Mouse (Mus musculus) embryo, embryonic 11 days (tissue): ENCODE results near the gene Rnpepl1.
A peak's percentile ranks its signal among the peaks of the same experiment; 100 is the strongest.

Experiments
- DNase-seq: peaks from one replicate; pipeline ENCODE4 v3.0.0-alpha.2; 2015

The Rnpepl1 gene

DNA sequence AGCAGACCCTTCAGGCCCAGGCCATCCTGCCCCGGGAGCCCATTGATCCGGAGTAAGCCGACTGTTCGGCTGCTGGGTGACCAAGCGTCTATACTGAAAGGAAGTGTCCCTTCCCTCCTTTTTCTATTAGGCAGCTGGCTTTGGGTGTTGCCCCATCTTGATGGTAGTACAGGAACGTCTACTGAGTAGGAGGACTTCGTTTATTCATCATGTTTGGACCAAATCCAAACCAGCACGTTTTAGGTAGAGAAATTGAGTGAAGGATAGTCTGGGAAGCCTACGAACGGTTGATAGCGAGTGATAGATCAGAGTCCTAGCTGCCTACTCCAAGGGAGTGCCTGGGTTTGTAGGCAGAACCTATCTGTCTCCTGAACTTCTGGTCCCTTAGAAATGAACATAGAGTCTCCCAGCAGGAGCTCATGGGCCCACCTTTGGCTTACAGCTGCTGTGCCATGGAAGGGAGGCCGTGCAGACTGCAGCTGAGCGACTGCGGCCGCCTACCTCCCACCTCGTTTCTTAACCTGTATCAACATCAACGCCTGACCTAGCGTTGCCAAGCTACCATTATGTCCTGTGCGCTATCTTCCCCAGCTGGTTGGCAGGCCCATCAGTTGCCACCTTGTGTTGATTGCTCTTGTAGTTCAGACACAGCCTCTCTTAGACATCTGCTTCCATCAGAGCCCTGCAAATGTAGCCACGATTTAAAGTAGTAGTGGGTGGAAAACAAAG lies 2.8 kb upstream of the Rnpepl1 start:
- no peak for DNase-seq

DNA sequence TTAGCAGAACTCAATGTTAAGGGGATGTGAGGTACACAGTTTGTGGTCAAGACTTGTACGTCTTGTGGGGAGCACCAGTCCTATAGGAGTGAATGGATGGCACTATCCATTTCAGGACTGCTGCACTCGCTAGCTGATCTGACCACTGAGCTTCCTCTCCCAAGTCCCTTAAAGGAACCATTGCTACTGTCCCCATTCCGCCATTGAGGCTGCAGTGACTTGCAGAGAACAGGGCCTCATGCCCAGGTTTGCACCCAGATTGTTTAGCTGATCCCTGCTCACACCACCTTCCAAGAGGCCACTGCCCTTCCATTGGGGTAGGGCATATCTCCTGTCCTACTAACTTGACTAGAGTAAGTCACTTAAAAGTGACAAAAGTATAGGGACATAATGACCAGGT lies 1.9 kb upstream of the Rnpepl1 start:
- DNase-seq, result no peak

DNA sequence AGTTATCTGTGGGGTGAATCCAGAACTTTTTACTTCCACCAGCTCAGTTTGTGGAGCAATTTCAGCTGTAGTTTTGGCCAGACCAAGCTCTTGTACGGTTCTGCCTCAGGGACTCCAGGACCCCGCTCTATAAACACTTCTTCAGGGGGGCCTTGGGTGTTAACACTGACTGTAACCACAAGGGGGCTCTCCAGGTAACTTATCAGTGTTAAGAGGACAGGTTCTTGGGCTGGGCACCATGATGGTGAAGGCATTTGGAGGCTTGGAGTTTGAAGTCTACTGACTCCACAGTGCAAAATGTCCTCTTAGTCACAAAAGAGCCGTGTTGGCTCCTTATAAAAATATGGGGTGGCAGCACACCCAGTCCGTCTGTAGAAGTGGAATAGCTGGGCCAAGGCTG lies 1.5 kb upstream of the Rnpepl1 start:
- DNase-seq, result peak; percentile 69

DNA sequence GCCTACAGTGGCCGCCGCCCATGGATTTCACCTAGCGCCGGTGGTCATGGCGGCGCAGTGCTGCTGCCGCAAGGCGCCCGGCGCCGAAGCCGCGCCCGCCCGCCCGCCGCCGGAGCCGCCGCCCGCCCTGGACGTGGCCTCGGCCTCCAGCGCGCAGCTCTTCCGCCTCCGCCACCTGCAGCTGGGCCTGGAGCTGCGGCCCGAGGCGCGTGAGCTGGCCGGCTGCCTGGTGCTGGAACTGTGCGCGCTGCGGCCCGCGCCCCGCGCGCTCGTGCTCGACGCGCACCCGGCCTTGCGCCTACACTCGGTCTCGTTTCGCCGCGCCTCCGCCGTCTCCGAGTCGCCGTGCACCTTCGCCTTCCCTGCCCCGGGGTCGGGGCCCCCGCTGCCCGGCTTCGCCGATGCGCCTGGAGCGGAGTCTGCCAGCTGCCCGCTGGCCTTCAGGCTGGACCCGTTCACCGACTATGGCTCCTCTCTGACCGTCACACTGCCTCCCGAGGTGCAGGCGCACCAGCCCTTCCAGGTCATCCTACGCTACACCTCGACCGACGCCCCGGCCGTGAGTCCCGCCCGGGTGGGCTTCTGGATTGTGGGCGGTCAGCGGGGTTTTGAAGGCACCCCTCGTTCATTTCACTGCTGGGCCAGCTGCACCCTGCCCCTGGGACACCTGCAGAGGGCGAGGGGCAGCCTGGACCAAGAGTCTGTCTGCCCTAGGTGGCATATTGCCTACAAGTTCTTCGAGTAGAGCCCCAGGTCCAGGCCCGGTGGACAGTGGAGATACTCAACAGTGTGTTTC lies 540 bp downstream of the Rnpepl1 start:
- DNase-seq, result peak; percentile 72

DNA sequence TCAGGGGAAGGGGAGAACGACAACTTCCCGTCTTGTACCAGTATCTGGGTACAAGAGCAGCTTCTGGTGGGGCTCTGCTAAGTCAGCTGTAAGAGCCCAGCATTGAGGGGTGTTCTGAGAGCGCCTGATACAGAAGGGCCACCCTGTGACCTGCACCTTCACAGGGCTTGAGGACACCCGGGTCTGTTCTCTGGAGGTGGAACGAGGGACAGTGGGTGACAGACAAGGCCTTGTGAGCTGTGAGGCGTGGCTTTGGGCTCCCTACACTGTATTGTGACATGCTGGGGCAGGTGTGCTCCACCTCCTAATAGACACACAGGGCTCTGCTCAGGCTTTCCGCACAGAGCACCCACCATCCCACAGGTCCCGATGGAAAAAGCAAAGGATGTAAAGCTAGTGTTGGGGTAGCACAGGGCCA lies 1.1 kb downstream of the Rnpepl1 start:
- DNase-seq, result no peak

DNA sequence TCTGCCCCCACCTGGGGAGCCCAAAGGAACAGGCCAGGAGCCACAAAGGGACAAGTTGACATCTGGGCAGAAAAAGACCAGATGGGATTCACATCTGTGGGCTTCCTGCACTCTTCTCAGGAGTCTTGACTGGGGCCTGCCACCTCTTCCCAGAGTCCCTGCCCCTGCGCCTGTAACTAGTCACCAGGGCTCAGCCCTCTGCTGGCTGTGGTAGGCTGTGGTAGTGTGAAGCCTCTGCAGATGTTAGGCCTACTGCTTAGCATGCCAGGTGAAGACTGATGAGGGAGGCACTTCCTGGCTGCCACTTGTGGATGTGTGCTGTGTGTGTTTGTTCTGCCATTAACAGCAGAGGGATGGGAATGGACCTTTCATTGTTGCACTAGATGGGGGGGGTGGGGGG lies 1.7 kb downstream of the Rnpepl1 start:
- DNase-seq, result peak; percentile 29

DNA sequence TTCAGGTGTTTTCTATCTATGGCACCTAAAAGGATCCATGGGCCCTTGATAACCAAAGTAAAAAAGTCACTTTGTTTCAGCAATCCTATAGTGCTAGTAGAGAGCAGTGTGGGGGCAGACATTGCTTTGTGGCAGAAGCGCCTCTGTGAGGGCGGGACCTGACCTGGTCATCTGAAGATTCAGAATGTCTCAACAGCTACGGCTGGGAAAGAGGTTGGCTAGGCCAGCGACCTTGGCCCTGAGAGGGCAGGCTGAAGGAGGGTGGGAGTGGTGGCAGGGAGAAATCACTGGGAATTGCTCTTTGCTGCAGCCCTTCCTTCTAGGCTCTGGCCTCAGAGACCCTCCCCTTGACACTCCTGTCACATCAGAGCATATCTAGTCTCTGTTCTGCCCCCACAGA lies 3.7 kb downstream of the Rnpepl1 start:
- DNase-seq, result no peak

DNA sequence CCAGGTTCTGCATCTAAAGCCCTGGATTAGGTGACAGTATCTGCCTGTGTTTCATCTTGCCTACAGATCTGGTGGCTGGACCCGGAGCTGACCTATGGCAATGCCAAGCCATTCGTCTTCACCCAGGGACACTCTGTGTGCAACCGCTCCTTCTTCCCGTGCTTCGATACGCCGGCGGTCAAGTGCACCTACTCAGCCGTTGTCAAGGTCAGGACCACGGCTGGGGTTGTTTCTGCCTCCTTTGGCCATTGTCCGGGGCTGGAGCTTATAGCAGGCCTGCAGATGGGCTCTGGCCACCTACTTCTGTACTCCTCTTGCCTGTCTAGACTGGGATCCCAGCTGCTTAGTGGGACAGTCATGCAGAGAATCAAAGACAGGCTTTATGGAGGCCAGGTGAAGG lies 4.4 kb downstream of the Rnpepl1 start:
- no peak for DNase-seq

DNA sequence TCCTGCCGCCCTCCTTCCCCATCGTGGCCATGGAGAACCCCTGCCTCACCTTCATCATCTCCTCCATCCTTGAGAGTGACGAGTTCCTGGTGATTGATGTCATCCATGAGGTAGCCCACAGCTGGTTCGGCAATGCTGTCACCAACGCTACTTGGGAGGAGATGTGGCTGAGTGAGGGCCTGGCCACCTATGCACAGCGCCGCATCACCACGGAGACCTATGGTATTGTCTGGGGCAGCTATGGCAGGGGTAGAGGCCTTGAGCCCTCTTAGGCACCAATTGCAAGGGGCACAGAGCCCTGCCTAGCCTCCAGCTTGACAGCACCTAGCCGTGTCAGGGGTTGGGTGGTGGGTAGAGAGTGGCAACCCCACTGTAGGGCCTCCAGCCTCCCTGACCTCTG lies 6.1 kb downstream of the Rnpepl1 start:
- DNase-seq, result no peak

DNA sequence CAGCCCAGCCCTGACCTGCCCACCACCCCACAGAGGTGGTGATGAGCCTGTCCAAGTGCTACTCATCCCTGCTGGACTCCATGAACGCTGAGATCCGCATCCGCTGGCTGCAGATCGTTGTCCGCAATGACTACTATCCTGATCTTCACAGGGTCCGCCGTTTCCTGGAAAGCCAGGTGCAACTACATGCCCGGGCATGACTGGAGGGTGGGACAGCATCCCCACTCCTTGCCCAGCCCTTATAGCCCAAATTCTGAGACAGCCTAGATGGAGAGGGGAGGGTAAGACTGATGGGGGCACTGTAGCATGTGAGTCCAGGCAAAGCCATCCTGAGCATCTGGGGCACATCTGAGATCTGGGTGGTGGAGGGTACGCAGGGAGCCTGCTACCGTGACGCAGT lies 8.6 kb downstream of the Rnpepl1 start:
- DNase-seq, result no peak

DNA sequence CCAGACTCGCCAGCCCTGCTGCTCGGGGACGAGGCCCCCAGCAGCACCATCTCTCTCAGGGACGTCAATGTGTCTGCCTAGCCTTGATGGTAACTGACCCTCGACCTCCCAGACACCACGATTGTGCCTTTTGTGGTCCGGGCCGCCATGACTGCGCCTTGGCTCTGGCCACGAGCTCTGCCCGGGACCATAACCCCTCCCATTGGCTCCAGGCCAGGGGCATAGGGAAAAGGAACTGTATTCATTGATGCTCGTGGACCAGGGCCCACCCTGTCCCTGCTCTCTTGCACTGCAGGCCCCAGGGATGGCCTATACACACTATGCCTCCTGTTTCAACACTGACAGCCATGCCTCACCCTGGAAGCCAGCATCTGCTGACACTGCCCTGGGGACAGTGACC lies 9.2 kb downstream of the Rnpepl1 start:
- DNase-seq, result no peak

DNA sequence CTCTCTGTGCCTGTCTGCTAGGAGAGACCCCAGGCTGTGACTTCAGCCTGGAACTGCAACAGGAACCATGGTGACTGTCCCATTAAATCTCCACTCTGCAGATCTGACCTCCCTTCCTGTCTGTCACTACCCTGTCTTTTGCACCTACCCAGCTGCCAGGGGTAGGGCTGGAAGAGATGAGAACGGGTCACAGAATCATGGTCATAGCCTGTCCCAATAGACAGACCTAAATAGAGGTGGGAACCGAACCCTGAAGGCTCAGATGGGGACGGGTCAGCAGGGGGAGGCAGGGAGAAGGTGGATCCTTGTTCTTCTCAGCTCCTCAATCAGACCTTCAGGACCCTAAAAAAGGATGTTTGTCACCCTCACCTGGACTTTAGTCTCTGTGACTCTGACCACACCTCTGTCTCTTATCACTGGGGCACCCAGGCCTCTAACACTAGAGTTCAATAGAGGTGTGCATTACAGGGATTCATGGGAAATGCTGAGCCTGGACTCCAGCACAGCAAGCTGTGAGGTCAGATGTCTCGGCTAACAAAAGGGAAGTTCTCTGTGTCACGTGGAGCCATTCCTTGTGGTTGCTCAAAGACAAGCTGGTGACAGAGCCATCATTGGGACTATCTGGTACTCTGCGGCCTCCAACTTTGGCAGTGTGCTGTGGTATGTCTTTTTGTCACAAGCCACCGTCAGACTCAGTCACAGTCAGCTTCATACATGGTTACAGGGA lies 10.1 kb downstream of the Rnpepl1 start:
- no peak for DNase-seq

DNA sequence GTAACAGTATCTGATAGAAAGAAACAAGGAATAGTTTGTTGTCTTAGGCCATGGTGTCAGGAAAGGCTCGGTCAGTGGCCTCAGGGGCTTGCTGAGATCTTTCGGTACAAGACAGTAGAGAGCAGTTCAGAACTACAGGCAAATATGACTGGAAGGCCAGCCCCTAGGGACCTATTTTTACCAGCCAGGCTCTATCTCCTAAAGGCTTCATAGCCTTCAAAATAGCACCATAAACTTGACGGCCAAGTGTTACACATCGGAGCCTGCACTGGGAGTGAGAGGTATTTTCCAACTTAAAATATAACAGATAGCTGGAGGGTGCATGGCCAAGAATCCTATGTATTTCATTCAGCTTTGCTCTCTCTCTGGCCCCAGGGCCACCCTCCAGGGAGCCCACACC lies 10.9 kb downstream of the Rnpepl1 start:
- no peak for DNase-seq

DNA sequence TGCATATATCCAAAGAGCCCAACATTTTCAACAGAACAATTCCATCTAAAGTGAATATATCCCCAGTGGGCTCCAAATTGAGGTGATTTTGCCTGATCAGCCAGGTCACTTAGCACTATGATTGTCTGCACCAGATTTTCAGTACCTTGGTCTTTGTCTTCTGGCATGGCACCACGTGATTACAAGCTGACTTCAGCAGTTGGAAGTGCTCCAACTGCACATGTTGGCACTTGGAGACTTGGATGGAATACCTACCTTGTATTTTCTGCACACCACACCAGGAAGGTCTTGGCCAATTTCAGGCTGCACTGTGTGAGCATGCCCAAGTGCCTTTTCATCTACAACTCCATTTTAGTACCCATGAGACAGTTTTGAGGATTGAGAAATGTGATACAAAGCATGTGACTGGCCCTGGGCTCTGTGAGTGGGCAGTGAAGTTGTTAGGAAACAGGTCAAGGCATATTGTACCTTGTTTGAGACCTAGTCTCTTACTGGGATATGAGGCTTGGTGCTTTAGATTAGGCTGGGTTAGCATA lies 19.7 kb downstream of the Rnpepl1 start:
- no peak for DNase-seq

DNA sequence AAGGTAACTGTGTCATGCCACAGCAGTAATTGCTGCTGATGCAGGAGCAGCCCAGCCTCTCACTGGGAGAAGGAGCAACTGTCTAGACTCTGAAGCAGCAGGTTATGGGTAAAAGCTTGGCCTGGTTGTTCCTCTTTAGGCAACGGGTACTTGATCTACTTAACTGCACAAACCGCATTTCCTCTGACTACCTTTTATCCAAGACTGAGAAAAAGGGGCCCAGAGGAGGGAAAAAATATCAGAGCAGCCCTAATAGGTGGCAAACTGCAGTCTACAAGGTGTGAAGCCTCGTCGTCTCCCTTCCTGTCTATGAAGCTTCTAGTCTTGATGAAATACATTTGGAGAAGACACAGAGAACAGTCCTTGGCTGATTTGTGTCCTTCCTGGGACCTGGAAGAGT lies 23.0 kb downstream of the Rnpepl1 start:
- no peak for DNase-seq

DNA sequence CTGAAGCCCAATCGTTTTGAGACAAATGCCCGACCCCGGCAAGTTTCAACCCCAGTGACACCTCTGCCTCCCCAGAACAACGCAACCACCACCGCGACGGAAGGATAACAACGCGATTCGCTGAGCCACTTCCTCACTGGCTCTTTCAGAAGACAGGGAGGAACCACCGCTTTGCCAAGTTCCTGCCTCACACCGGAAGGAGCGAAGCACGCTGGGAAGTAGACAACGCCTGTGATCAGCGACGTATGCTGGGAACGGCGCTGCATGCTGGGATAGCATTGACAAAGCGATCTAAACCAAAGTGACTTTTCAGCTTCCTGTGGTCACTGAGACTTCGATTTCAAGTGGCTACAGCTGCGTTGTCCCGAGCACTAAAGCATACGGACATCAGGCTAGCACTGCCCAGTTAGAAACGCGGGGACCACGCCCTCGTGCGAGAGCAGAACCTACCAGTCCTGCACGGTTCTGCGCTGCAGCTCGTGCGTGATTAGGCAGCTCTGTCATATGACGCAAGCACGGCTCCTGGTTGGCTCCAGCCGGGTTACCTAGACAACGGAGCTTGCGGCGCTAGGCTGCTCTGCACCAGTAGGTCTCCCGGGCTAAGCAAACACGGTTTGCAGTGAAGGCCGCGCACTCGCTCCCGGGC lies 23.7 kb downstream of the Rnpepl1 start, which contains the start of gene Capn10:
TSS of gene Capn10 (plus strand) at position 195 of the 646 bp plus-strand sequence.
- DNase-seq, result peak; percentile 98

DNA sequence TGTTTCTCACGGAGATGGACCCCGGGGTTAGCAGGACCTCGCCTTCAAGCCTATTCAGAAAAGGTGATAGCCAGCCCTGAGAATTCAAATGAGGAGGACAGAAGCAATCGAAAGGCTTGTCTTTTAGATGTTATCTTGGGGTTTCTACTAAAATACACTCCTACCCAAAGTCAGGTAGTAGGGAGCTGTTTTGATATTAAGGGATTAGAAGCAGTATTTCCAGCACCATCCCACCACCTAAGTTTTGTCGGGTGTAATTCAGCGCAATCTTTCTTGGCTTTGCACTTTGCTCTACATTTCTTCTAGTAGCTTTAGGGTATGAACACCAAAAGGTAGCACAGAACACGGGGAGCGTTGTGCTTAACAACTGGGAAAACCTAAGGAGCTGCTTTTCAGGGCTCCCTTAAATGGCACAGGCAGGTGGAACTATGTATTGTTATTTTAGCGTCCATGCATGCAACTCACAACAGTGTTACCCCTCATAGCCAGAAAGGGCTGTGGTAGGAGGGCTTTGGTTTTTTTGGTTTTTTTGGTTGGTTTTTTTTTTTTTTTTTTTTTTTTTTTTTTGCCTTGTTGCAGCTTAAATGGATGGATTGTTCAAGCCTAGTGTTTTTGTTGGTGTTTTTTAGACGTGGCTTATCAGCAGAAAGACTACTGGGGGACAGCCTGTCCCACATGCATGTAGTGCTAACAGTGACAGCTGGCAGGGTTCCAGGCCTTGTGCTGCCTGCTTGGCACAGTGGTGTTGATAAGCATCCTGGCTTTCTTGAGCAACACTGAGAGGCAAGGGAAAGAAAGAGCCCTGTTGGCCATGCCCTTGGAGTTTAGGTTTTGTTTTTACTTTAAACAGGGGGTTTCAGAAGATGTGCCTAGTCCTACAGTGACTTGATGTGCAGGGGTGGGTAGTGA lies 24.7 kb downstream of the Rnpepl1 start:
- DNase-seq, result no peak

DNA sequence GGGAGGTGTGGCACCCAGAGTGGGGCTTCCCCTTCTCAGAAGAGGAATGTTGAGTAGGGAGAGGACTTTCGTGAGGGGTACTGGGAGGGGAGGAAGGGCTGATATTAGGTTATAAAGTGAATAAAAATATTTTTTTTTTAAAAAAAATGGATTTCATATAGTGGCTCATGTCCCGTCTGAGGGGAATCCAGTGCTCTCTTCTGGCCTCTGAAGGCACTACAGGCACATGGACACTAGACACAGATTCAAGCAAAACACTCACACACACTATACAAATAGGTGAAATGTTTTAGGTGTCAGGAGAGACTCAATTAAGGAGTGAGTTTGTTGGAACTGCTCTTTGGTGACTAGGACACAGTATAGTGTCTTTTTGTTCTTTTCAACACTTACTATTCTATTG lies 25.4 kb downstream of the Rnpepl1 start:
- DNase-seq, result no peak

DNA sequence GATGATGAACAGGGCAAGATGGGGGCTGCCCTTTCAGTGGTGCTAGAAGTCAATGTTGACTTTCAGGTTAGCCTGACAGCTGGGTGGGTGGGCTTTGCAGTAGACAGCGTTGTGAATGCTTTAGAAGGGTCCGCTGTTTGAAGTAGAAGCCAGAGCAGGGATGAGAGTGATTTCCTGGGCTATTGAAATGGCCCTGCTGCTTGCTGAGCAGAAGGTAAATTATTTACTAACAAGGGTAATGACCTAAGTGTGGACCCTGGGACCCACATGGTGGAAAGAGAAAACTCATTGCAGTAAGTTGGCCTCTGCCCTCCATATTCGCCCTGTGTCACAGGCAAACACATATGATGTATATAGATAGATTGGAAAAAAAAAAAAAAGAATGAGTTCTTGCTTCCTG lies 25.9 kb downstream of the Rnpepl1 start:
- DNase-seq, result no peak

DNA sequence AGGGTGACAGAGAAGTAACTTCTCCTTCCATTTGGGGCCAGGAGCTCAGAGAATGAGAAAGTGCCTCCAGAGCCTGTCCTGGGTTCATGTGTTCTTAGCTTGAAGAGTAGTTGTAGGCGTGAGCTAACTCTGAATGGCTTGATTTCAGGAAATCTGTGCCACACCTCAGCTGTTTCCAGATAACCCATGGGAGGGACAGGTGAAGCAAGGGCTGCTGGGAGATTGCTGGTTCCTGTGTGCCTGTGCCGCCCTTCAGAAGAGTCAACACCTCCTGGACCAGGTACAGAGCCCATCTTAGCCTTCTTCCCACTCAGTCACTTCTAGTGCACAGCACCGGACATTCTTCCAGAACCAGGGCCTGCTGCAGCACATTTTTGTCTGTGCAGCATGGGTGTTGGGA lies 27.2 kb downstream of the Rnpepl1 start:
- DNase-seq, result no peak

DNA sequence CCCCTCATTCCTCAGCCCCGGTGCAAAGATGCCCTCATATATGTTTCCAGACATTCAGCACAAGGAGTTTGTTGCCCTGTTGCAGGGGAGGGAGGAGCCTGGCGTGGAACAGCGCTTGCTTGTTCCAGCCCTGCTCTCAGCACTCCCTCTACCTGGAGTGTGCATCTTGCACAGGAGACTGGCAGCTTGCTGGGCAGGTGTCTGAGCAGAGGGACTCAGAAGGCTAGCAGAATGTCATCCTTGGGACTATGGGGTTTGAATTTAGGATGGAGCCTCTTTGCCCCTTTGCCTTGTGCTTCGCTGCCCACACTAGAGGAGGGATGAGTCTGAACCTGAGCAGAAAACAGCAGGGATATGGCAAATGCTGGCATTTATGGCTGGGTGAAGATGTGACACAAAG lies 29.2 kb downstream of the Rnpepl1 start:
- DNase-seq, result no peak
